Mouse (Mus musculus) cerebellum, postnatal 10 days (tissue): ENCODE results near the gene Pank4.

Experiments used
- DNase-seq, 2 experiments: peaks; one replicate each; pipeline ENCODE4 v3.0.0; 2021; ENCODE audit warnings: mixed read lengths in 2 of 2

Pank4 gene

DNA sequence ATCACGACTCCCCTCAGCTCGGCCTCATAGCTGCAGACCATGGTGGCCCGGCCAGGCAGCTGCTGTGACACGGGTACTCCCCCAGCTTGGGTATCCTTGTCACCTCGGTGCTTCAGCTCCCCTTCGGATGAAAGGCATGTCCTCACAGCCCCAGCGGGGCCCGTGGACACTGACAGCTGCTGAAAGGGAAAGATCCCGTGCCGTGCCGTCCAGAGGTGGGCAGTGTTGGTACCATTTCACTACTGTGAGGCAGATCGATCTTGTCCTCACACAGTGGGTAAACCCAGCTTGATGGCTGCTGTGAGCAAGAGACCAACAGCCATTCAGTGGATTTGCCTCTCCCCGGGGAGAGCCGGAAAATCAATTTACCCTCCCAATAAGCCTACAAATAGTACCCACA lies 50.3 kb downstream of the Pank4 start:
- DNase-seq: peak in 1 of 2 experiments; percentile 35

DNA sequence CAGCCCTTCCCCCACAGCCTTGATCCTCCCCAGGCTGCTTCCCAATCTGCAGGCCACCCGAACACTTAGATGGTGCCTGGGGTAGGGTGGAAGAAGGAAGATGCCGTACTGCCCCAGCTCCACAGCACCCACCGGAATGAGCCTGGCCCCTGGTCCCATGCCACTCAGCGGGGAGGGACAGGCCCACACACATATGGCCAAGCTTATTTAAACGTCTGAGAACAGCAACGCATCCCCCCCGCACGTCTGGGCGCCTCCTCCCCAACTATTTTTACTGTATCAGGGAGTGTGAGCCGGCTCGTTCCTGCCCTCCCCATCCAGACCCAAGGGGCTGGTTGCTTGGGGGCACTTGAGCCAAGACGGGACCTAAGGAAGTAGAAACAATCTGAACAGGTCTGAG lies 50.9 kb downstream of the Pank4 start:
- peak in 1 of 2 experiments; percentile 37 for DNase-seq

DNA sequence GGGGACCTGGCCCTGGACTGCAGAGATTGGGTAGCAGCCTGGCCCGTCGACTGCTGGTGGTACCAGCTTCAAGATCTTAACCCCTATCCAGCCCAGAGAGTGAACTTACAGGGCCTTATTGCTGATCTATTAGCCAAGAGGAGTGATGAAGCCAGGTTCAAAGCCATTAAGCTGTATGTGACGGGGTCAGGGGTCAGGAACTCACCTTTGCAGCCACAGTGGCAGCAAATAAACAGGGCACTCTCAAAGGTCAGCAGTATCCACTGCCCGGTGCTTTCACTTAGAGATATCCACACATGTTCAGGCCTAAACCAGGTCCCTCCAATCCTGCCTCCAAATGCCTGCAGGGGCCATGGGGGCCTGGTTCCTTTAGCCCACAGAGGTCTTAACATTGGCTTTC lies 51.6 kb downstream of the Pank4 start:
- no peak for DNase-seq

DNA sequence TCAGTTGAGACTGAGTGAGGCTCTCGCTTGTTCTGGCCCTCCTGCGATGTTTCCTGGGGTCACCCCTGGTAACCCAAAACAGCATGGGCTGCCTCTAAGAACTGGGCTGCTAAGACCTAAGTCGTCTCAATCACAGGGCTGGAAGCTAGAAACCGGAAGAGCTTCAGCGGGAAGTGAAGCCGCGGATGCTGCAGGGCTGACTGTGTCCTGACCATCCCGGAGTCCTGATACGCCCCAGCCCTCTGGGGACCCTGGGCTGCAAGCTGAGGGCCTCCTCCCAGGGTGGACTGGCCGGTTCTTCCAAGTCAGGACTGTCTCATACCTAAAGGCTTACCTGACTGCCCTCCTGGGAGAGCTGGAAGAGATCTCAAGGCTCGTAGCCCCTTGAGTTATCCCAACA lies 52.9 kb downstream of the Pank4 start:
- DNase-seq: no peak

DNA sequence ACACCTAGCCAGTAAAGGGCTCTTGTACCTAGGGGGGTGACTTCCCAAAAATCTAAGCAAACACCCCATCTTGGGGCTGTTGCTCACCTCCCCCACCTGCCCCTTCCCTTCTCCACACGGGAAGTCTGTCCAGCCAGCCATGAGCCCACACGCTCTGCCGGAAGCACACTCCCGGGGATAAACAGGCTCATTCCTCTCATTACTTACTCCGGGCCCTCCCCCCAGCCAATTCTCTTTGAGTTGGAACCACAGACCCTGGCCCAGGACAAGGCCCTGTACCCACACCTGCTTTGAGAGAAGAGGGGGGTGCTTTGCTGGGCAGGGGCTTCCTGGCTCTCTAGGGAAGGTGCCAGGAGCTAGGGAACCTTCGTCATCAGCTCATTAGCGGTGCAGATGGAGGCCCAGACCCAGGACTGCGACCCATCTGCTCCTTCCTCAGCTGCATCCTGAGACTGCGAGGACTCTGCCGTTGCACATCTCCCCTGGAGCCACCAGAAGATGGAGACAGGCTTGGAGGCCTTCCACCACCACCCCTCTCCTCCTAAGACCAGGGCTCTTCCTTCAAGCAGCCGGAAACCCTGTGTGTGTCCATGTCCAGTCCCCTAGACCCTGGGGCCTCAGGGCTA lies 53.4 kb downstream of the Pank4 start:
- DNase-seq: peak; percentile 78 to 79

DNA sequence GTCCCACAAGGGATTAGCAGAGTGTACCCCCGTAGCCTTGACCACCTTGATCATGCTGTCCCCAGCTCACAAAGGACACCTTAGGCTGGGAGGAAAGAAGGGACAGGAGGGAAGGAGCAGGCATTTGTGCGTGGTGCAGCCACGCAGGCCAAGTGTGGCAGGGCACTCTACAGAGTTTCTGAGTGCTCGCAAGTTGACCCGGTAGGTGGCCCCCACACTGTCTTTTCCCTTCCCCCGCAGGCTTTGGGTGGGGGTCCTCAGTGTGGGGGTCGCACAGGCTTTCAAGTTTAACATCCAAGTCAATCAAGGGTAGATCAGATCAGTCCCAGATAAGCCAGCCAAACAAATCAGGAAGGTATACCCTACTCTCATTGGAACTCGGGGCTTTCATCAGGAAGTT lies 54.1 kb downstream of the Pank4 start:
- no peak for DNase-seq

DNA sequence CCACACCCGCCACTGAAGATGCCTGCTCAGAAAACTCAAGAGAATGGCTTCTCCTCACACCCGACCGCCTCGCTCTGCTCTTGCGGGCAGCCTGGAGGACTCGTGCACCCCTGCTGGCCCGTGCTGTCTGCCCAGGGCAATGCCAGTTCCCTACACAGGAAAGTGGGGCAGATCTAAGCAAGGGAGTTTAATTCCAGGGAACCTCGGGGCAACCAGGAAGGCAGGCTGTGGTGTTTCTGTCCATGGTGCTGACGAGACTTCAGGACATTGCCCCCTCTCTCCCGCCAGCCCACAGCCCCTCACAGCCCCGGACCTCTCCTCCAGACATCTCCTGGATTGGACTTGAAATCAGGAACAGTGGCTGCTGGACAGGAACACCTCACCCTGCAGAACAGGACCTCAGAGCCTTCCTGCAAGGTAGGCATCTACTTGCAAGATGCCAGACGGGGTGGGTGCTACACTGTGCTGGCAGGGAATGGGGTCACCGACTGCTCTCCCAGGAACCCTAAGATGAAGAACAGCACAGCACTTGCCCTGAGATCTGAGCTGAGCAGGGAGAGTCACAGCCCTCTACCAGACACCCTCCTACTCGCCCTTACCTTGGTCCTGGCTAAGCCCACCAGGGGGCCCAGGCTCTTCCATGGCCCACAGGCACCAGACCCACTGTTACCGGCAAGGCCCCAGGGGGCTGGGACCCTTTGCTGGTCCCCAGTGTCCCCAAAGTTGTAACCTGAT lies 54.8 kb downstream of the Pank4 start:
- peak; percentile 83 to 85 for DNase-seq

DNA sequence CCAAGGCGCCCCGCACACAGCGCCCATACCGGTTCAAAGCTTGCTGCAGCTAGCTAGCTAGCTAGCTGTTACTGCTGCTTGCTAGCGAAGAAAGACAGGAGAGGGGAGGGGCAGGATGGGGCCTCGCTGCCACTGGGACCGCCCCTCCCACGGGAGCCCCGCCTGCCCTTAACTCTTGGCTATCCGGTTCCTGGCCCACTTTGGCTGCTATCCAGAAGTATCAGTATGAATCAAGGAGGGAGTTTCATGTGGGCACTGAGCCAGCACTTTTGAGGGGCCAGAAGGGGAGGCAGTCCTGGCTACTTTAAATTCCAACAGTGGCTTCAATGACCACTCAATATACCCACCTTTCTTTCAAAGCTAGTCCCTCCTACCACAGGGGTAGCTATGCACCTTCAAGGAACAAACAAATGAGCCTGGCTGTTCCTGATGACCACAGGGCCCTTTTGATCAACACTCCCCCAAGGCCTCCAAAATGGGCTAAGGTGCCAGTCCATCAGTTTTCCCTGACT lies 55.5 kb downstream of the Pank4 start:
- DNase-seq: peak; percentile 89 to 90

DNA sequence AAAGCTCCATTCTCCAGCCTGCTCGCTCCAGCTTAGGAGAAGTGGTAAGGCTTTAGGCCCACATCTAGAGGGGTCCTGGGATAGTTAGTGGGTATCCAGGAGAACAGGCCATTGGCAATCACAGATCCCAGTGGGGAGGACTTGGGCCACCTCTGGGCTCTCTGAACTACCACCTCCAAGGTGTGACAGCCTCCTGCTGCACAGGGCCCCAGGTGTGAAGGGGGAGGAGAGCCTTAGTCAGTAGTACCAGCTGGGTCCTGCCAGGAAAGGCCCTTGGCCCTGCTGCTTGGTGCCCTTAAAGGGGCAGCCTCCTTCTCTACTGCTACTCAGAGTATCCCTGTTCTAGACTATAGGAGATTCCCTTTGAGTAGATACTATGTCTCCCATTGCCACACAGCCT lies 56.2 kb downstream of the Pank4 start:
- DNase-seq: peak; percentile 39 to 40

DNA sequence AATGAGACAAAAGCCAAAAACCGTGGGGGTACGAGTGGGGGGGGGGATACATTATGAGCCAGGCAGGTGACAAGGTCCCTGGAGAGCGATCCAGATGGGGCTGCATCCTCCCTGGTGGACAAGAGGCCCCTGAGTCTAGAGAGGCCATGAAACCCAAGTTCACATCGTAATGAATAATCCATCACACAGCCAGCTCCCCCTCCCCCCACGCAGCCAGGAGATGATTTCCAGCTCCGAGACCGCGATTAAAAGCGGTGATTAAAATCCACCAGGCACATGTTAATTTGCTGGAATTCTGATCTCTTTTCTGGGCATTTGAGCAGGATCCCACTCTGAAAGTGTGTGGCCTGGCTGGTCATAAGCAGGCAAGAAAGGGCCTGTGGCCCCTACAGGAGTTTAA lies 56.9 kb downstream of the Pank4 start:
- peak in 1 of 2 experiments; percentile 55 for DNase-seq

DNA sequence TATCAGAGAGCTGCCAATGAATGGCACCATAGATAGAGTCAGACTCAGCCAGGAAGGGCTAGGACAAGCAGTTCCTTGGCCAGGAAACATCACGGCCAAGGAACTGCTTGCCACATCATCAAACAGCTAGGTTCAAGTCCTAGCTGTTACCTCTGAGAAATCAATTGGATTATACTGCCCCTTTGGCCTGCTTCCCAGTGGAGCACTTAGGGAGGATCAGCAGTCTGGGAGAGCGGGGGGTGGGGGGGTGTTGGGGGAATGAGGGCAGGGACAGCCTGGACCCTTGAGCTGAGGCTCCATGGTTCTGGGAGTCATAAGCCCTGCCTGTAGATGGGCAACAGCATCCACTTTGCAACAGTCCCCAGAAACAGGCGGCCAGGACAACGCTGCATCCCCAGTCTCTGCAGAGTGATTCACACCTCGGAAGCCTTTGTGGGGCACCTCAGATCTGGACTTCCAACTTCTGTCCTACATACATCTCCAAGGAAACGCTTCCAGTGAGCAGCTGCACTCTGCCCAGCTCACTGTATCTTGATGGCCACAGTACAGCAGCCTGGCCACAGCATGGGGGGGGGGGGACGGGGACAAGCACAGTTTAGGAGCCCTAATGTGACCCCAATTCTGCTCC lies 58.4 kb downstream of the Pank4 start:
- DNase-seq: peak; percentile 45 to 52

DNA sequence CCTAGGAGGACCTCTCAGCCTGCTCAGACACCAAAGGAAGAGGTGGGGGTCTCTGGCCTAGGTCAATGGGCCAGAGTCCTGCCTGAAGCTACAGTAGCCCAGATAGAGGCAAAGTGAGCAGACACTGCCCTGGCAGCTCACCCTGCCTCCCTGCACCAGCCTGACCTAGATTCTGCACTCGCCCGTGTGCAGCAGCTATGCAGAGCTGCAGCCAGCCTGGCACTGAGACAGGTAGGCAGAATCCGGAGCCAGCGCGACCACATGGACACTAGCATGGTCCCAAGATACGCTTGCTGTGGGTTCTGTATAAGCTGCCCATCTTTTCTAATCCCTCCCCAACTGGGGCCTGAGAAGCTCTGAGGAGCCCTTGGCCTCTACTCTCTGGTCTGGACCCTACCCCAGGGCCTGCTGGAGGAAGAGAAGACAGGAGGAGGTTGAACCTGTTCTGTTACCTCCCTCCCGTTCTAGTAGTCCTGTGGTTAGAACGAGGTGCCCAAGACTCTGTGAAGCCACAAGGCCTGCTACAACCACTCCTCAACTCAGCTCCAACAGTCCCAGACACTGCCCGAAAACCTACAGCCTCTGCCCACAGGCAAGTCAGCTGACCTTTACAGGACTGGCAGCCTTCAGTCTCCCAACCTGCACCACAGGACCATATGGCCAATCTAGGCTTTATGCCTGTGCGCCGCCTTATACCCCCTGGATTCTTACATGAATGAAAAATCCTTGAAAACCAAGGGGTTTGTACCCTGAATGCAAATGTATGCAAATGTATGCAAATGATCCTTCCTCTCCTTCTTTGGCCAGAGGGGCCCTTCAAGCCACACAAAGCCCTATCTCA lies 60.5 kb downstream of the Pank4 start:
- peak; percentile 92 to 94 for DNase-seq
